Mouse (Mus musculus) stomach, embryonic 16.5 days (tissue): ENCODE results near the gene Unc5b. TPM values are rescaled to one million over a fixed set of nuclear protein-coding genes. Genes with fewer than 3 reads are reported as not detected.
A peak's percentile ranks its signal among the peaks of the same experiment; 100 is the strongest.

Experiments used
- ATAC-seq: fragments of 200-750 bp; cut with Nextera tagmentation; 2 replicates; pipeline ENCODE4 v1.8.0; 2017; ENCODE audit warnings: moderate number of reproducible peaks, moderate TSS enrichment; ENCODE audit not compliant: insufficient read depth, low FRiP score
- H3K27ac ChIP-seq: fragments of 300-500 bp; sonication (generic); 2 replicates; pipeline ENCODE4 v1.5.1; 2014; ENCODE audit warnings: low read length
- H3K27me3 ChIP-seq: fragments of 300-500 bp; sonication (generic); 2 replicates; pipeline ENCODE4 v1.6.1; 2014; ENCODE audit warnings: low read length, control low read depth, mixed read lengths; ENCODE audit not compliant: control insufficient read depth, insufficient read depth
- H3K36me3 ChIP-seq: fragments of 300-500 bp; sonication (generic); 2 replicates; pipeline ENCODE4 v1.6.1; 2014; ENCODE audit warnings: low read length; ENCODE audit not compliant: control insufficient read depth, insufficient read depth
- H3K4me1 ChIP-seq: fragments of 300-500 bp; sonication (generic); 2 replicates; pipeline ENCODE4 v1.6.1; 2014; ENCODE audit warnings: low read length, control low read depth, mixed read lengths; ENCODE audit not compliant: control insufficient read depth, insufficient read depth
- H3K4me2 ChIP-seq: fragments of 300-500 bp; sonication (generic); 2 replicates; pipeline ENCODE4 v1.6.1; 2014; ENCODE audit warnings: low read depth, low read length, mixed read lengths
- H3K4me3 ChIP-seq: fragments of 300-500 bp; sonication (generic); replicated peaks from 2 replicates; pipeline ENCODE4 v1.5.1; 2014; ENCODE audit warnings: mild to moderate bottlenecking, low read length
- H3K9ac ChIP-seq: fragments of 300-500 bp; sonication (generic); 2 replicates; pipeline ENCODE4 v1.6.1; 2014; ENCODE audit warnings: low read length
- H3K9me3 ChIP-seq: fragments of 300-500 bp; sonication (generic); replicated peaks from 2 replicates; pipeline ENCODE4 v1.6.1; 2016; ENCODE audit warnings: low read length, control low read depth; ENCODE audit not compliant: control insufficient read depth
- WGBS: fragments of 180-500 bp; shearing (Covaris S2); extraction: QIAGEN DNeasy Blood & Tissue Kit; methylation state at CpG from one replicate; pipeline ENCODE4 v1.1.7; 2014; 5-methylcytosine and 5-hydroxymethylcytosine counted together
- polyA plus RNA-seq: library from polyadenylated mRNA; unstranded; fragments of >200 nt; fragmentation: Nextera tagmentation; extraction: Ambion mirVana; gene quantifications from 2 replicates; pipeline ENCODE4 v1.2.1, GENCODE M21; 2015

Unc5b gene
- polyA plus RNA-seq, 1 experiment from 2014 or later, result 3.7 TPM

- no peak for ATAC-seq
- no peaks in the 10 kb centered on the region for H3K9me3 ChIP-seq
- no peak overlapping the region for H3K9ac ChIP-seq
- no peak overlapping the region for H3K4me3 ChIP-seq
- peaks cover 17% of the 10 kb centered on the region for H3K4me1 ChIP-seq
- H3K27ac ChIP-seq, result no peak overlapping the region
- H3K4me2 ChIP-seq, result no peak overlapping the region
- H3K27me3 ChIP-seq, result peaks cover 38% of the 10 kb centered on the region
- no peaks in the 10 kb centered on the region for H3K36me3 ChIP-seq
- 55% methylated on average over 12 of the region's 12 CpGs for WGBS
These were observed 1.3 kb upstream of the Unc5b start for GRCm38 (mm10) chr10:60832664-60833173.

GRCm38 (mm10) chr10:60830556-60831350 lies 628 bp downstream of the Unc5b start:
- Histone ChIP-seq H3K27me3 (peaks cover 46% of the 10 kb centered on the region), H3K36me3 (no peaks in the 10 kb centered on the region), H3K4me1 (peaks cover 28% of the 10 kb centered on the region), H3K9ac (peak overlapping the region; percentile 85), H3K27ac (peak overlapping the region; percentile 81), H3K4me3 (peak overlapping the region; percentile 68), H3K4me2 (peak overlapping the region; percentile 97), H3K9me3 (no peaks in the 10 kb centered on the region)
- WGBS, result under 1% methylated on average over 73 of the region's 78 CpGs
- ATAC-seq, result no peak

GRCm38 (mm10) chr10:60830000-60830399 lies 1.4 kb downstream of the Unc5b start:
- Histone ChIP-seq H3K27me3 (peaks cover 49% of the 10 kb centered on the region), H3K9me3 (no peaks in the 10 kb centered on the region), H3K4me3 (peak overlapping the region; percentile 68), H3K9ac (peak overlapping the region; percentile 85), H3K36me3 (no peaks in the 10 kb centered on the region), H3K4me1 (peaks cover 32% of the 10 kb centered on the region), H3K4me2 (peak overlapping the region; percentile 97), H3K27ac (no peak overlapping the region)
- ATAC-seq, result no peak
- 1% methylated on average over 11 of the region's 11 CpGs for WGBS

- Histone ChIP-seq H3K4me1 (peaks cover 32% of the 10 kb centered on the region), H3K9ac (no peak overlapping the region), H3K27me3 (peaks cover 45% of the 10 kb centered on the region), H3K36me3 (no peaks in the 10 kb centered on the region), H3K27ac (no peak overlapping the region), H3K9me3 (no peaks in the 10 kb centered on the region), H3K4me2 (0 out of 2 replicates have a peak overlapping the region, but pooled peaks have one; percentile 97), H3K4me3 (no peak overlapping the region; the same call in 1 of the 2 replicates)
- ATAC-seq, result no peak
- 61% methylated on average over 6 of the region's 6 CpGs for WGBS
These were observed 2.3 kb downstream of the Unc5b start for GRCm38 (mm10) chr10:60829071-60829470.

- 49% methylated on average over 17 of the region's 17 CpGs for WGBS
- H3K9me3 ChIP-seq, result no peaks in the 10 kb centered on the region
- peaks cover 40% of the 10 kb centered on the region for H3K27me3 ChIP-seq
- H3K4me3 ChIP-seq, result no peak overlapping the region; the same call in 1 of the 2 replicates
- H3K27ac ChIP-seq, result no peak overlapping the region
- H3K4me2 ChIP-seq, result peak overlapping the region; percentile 73; the same call in 1 of the 2 replicates
- H3K4me1 ChIP-seq, result peaks cover 32% of the 10 kb centered on the region
- no peak overlapping the region for H3K9ac ChIP-seq
- no peak for ATAC-seq
- no peaks in the 10 kb centered on the region for H3K36me3 ChIP-seq
These were observed 3.3 kb downstream of the Unc5b start for GRCm38 (mm10) chr10:60827901-60828670.

- Histone ChIP-seq H3K9ac (peak overlapping the region; percentile 67; the same call in 1 of the 2 replicates), H3K27ac (no peak overlapping the region)
- WGBS, result 33% methylated on average over 5 of the region's 5 CpGs
These were observed 4.1 kb downstream of the Unc5b start for GRCm38 (mm10) chr10:60827266-60827665.

GRCm38 (mm10) chr10:60826461-60827237 lies 4.7 kb downstream of the Unc5b start:
- Histone ChIP-seq H3K9me3 (no peaks in the 10 kb centered on the region), H3K4me1 (peaks cover 30% of the 10 kb centered on the region), H3K27me3 (peaks cover 33% of the 10 kb centered on the region), H3K27ac (no peak overlapping the region), H3K36me3 (no peaks in the 10 kb centered on the region), H3K9ac (peak overlapping the region; percentile 67), H3K4me2 (peak overlapping the region; percentile 73), H3K4me3 (peak overlapping the region; percentile 43)
- WGBS, result 2% methylated on average over 34 of the region's 34 CpGs
- ATAC-seq, result no peak

More at GRCm38 (mm10) chr10:60827266-60827665, 4.1 kb downstream of the Unc5b start:
- peaks cover 32% of the 10 kb centered on the region for H3K4me1 ChIP-seq
- ATAC-seq, result no peak
- H3K27me3 ChIP-seq, result peaks cover 36% of the 10 kb centered on the region
- H3K36me3 ChIP-seq, result no peaks in the 10 kb centered on the region
- H3K4me3 ChIP-seq, result peak overlapping the region; percentile 43
- no peaks in the 10 kb centered on the region for H3K9me3 ChIP-seq
- peak overlapping the region; percentile 73 for H3K4me2 ChIP-seq

GRCm38 (mm10) chr10:60825955-60826354 lies 5.4 kb downstream of the Unc5b start:
- Histone ChIP-seq H3K36me3 (no peaks in the 10 kb centered on the region), H3K9me3 (no peaks in the 10 kb centered on the region), H3K4me2 (peak overlapping the region; percentile 73), H3K27me3 (peaks cover 33% of the 10 kb centered on the region), H3K27ac (no peak overlapping the region), H3K4me3 (no peak overlapping the region), H3K4me1 (peaks cover 30% of the 10 kb centered on the region), H3K9ac (no peak overlapping the region)
- no peak for ATAC-seq
- WGBS, result 47% methylated on average over 6 of the region's 6 CpGs
